Mouse (Mus musculus): ENCODE results near the gene Tor3a.

DNA sequence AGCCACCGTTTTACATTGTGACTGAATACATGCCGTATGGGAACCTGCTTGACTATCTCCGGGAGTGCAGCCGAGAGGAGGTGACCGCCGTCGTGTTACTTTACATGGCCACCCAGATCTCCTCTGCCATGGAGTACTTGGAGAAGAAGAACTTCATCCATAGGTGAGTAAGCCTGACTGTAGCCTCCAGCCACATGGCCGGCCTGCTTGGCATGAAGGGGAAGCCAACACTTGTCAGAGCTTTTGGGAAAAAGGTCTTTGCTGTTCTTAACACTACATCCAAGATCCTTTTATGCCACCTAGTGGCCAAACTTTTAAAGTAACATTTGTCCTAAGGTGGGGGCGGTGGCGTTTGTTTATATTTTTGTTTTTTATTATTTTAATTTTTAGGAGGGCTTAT, 41.1 kb downstream of the Tor3a start:
- TF ChIP-seq EP300 (IDR thresholded peaks at IDR 0.05; ENCODE audit: low read depth) (no peak), CTCF (IDR thresholded peaks at IDR 0.05; ENCODE audit: low read depth) (peak; percentile 66)
